Mouse (Mus musculus) MEL (cell line): ENCODE results near the gene Ift22. TPM values are rescaled to one million over a fixed set of nuclear protein-coding genes. Genes with fewer than 3 reads are reported as not detected.

Source experiments
- DNase-seq: peaks from one replicate; pipeline ENCODE4 v3.0.0; 2011; ENCODE audit warnings: low read depth, low spot score
- H3K27ac ChIP-seq: 2 replicates; pipeline ENCODE4 v1.5.1; 2012; ENCODE audit warnings: low read depth, mild to moderate bottlenecking, control low read depth, low read length, moderate library complexity; ENCODE audit not compliant: control insufficient read depth
- H3K27me3 ChIP-seq, 2 experiments: fragments of 150-350 bp in 1 of 2; sonication (generic) in 1 of 2; 2 replicates each; pipeline ENCODE4 v1.6.1; 2012; ENCODE audit warnings: low read length in 2 of 2, mild to moderate bottlenecking in 2 of 2, improper control_type of control experiment in 1 of 2, moderate library complexity in 1 of 2; ENCODE audit not compliant: insufficient read depth in 2 of 2, control insufficient read depth in 1 of 2
- H3K36me3 ChIP-seq, 2 experiments: 2 replicates each; pipeline ENCODE4 v1.6.1; 2012 to 2014; ENCODE audit warnings: low read length in 2 of 2, improper control_type of control experiment in 1 of 2, inconsistent platforms in 1 of 2, mild to moderate bottlenecking in 1 of 2; ENCODE audit not compliant: insufficient read depth in 2 of 2, control insufficient read depth in 1 of 2
- H3K4me1 ChIP-seq, 2 experiments: fragments of 150-350 bp in 1 of 2; sonication (generic) in 1 of 2; 2 replicates each; pipeline ENCODE4 v1.6.1; 2012; ENCODE audit warnings: low read length in 2 of 2, improper control_type of control experiment in 1 of 2, mild to moderate bottlenecking in 1 of 2; ENCODE audit not compliant: insufficient read depth in 2 of 2, control insufficient read depth in 1 of 2
- H3K4me3 ChIP-seq, 2 experiments: fragments of 150-350 bp in 1 of 2; sonication (generic) in 1 of 2; 2 replicates each; pipeline ENCODE4 v1.5.1; 2012; ENCODE audit warnings: low read depth in 2 of 2, low read length in 2 of 2, mild to moderate bottlenecking in 2 of 2, moderate library complexity in 2 of 2, control low read depth in 1 of 2, improper control_type of control experiment in 1 of 2; ENCODE audit not compliant: control insufficient read depth in 1 of 2, insufficient read depth in 1 of 2
- H3K79me2 ChIP-seq: 2 replicates; pipeline ENCODE4 v1.6.1; 2012; ENCODE audit warnings: mild to moderate bottlenecking, low read length, moderate library complexity; ENCODE audit not compliant: control insufficient read depth, poor library complexity, insufficient read depth
- H3K9ac ChIP-seq: 2 replicates; pipeline ENCODE4 v1.6.1; 2012; ENCODE audit warnings: low read depth, mild to moderate bottlenecking, control low read depth, low read length, moderate library complexity; ENCODE audit not compliant: control insufficient read depth, poor library complexity, severe bottlenecking
- H3K9me3 ChIP-seq: fragments of 150-350 bp; sonication (generic); replicated peaks from 2 replicates; pipeline ENCODE4 v1.6.1; 2012; ENCODE audit warnings: mild to moderate bottlenecking, low read length, improper control_type of control experiment, moderate library complexity; ENCODE audit not compliant: insufficient read depth
- BHLHE40 ChIP-seq: IDR thresholded peaks from 2 replicates; pipeline ENCODE4 v1.6.1; 2012; ENCODE audit warnings: low read depth, mild to moderate bottlenecking, inconsistent platforms, low read length, improper control_type of control experiment, borderline replicate concordance
- CHD1 ChIP-seq: IDR thresholded peaks from 2 replicates; pipeline ENCODE4 v1.6.1; 2012; ENCODE audit warnings: low read depth, mild to moderate bottlenecking, inconsistent platforms, low read length, improper control_type of control experiment
- CHD2 ChIP-seq: IDR thresholded peaks from 2 replicates; pipeline ENCODE4 v1.6.1; 2011; ENCODE audit warnings: low read length, improper control_type of control experiment
- ELF1 ChIP-seq: IDR thresholded peaks from 2 replicates; pipeline ENCODE4 v1.6.1; 2014; ENCODE audit warnings: low read depth, mild to moderate bottlenecking, inconsistent platforms, low read length, improper control_type of control experiment, moderate library complexity
- ETS1 ChIP-seq: IDR thresholded peaks from 2 replicates; pipeline ENCODE4 v1.6.1; 2012; ENCODE audit warnings: low read depth, mild to moderate bottlenecking, inconsistent platforms, low read length, improper control_type of control experiment, moderate library complexity
- GABPA ChIP-seq: IDR thresholded peaks from 2 replicates; pipeline ENCODE4 v1.6.1; 2012; ENCODE audit warnings: low read depth, mild to moderate bottlenecking, inconsistent platforms, low read length, improper control_type of control experiment, moderate library complexity
- HCFC1 ChIP-seq: IDR thresholded peaks from 2 replicates; pipeline ENCODE4 v1.6.1; 2012; ENCODE audit warnings: low read depth, mild to moderate bottlenecking, inconsistent platforms, low read length, improper control_type of control experiment, moderate library complexity
- MYB ChIP-seq: IDR thresholded peaks from 2 replicates; pipeline ENCODE4 v1.6.1; 2011; ENCODE audit warnings: mild to moderate bottlenecking, low read depth, low read length, improper control_type of control experiment
- MYC ChIP-seq: IDR thresholded peaks from 2 replicates; pipeline ENCODE4 v1.6.1; 2011; ENCODE audit warnings: low read depth, mild to moderate bottlenecking, low read length, improper control_type of control experiment, moderate library complexity
- NELFE ChIP-seq: IDR thresholded peaks from 2 replicates; pipeline ENCODE4 v1.6.1; 2011; ENCODE audit warnings: low read depth, low read length, improper control_type of control experiment
- NRF1 ChIP-seq: IDR thresholded peaks from 2 replicates; pipeline ENCODE4 v1.6.1; 2014; ENCODE audit warnings: low read depth, mild to moderate bottlenecking, inconsistent platforms, low read length, improper control_type of control experiment, moderate library complexity; ENCODE audit not compliant: poor library complexity, insufficient read depth, severe bottlenecking
- POLR2A ChIP-seq, 2 experiments: IDR thresholded peaks; 2 replicates each; pipeline ENCODE4 v1.6.1; 2011 to 2012; ENCODE audit warnings: low read length in 2 of 2, mild to moderate bottlenecking in 2 of 2, control low read depth in 1 of 2, improper control_type of control experiment in 1 of 2, low read depth in 1 of 2, moderate library complexity in 1 of 2; ENCODE audit not compliant: control insufficient read depth in 1 of 2, insufficient read depth in 1 of 2, poor library complexity in 1 of 2
- POLR2AphosphoS5 ChIP-seq: IDR thresholded peaks from 2 replicates; pipeline ENCODE4 v1.6.1; 2012; ENCODE audit warnings: low read depth, borderline replicate concordance, mild to moderate bottlenecking, inconsistent platforms, low read length, moderate library complexity, mixed read lengths
- TCF12 ChIP-seq: IDR thresholded peaks from 2 replicates; pipeline ENCODE4 v1.6.1; 2014; ENCODE audit warnings: low read depth, mild to moderate bottlenecking, inconsistent platforms, low read length, improper control_type of control experiment, moderate library complexity
- UBTF ChIP-seq: IDR thresholded peaks from 2 replicates; pipeline ENCODE4 v1.6.1; 2012; ENCODE audit warnings: low read depth, mild to moderate bottlenecking, inconsistent platforms, low read length, improper control_type of control experiment, moderate library complexity, borderline replicate concordance; ENCODE audit not compliant: insufficient read depth
- USF1 ChIP-seq: IDR thresholded peaks from 2 replicates; pipeline ENCODE4 v1.6.1; 2014; ENCODE audit warnings: low read depth, mild to moderate bottlenecking, inconsistent platforms, low read length, improper control_type of control experiment, moderate library complexity
- USF2 ChIP-seq, 2 experiments: IDR thresholded peaks; 2 replicates each; pipeline ENCODE4 v1.6.1; 2011 to 2012; ENCODE audit warnings: improper control_type of control experiment in 2 of 2, low read length in 2 of 2, borderline replicate concordance in 1 of 2, inconsistent platforms in 1 of 2, low read depth in 1 of 2, mild to moderate bottlenecking in 1 of 2; ENCODE audit not compliant: insufficient read depth in 1 of 2
- ZKSCAN1 ChIP-seq: IDR thresholded peaks from 2 replicates; pipeline ENCODE4 v1.6.1; 2012; ENCODE audit warnings: low read depth, mild to moderate bottlenecking, inconsistent platforms, low read length, improper control_type of control experiment, moderate library complexity
- ZMIZ1 ChIP-seq: IDR thresholded peaks from 2 replicates; pipeline ENCODE4 v1.6.1; 2012; ENCODE audit warnings: low read depth, mild to moderate bottlenecking, inconsistent platforms, low read length, improper control_type of control experiment, moderate library complexity
- ZNF384 ChIP-seq: IDR thresholded peaks from 2 replicates; pipeline ENCODE4 v1.6.1; 2012; ENCODE audit warnings: low read depth, mild to moderate bottlenecking, inconsistent platforms, low read length, improper control_type of control experiment
- polyA plus RNA-seq, 2 experiments: library from polyadenylated mRNA; stranded (reverse) in 1 of 2; unstranded in 1 of 2; fragments of >175 nt in 1 of 2; fragments of >200 nt in 1 of 2; gene quantifications; 2 replicates each; pipeline versions ENCODE4 v1.2.1 to v1.2.4; 2012; ENCODE audit warnings: low replicate concordance in 2 of 2, low read depth in 1 of 2; ENCODE audit not compliant: insufficient read length in 2 of 2, insufficient read depth in 1 of 2, missing spikeins in 1 of 2
- total RNA-seq: library from RNA; depleted of rRNA; stranded (reverse); fragments of 300-350 nt; gene quantifications from 2 replicates; pipeline ENCODE4 v1.2.3, GENCODE M21; 2012

The Ift22 gene
- total and polyA plus RNA-seq, 3 experiments = 15.6 to 78.1 TPM; not detected in 1

DNA sequence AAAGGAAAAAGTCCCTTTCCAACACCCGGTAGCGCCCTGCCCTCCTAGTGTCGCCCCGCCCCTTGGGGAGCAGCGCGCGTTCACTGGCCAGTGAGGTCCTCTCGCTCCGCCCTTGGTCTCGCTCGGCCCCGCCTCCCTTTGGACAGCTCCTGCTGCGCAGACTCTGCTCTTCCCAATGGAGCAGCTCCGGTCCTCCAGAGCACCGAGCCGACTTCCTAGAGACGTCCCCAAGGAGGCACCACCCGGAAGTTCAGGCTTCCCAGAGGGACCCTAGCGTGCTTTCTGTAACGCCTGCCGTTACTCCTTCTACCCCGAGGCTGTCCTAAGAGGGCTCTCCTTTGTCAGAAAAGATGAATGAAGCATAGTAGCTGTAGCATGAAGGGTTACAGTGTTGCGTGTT is 45.1 kb downstream of the Ift22 start, which contains the start of gene Fis1 (continued):
- peak; percentile 91 for TF ChIP-seq NRF1
- TF ChIP-seq POLR2A (IDR thresholded peaks at IDR 0.05; ENCODE audit: control insufficient read depth in 1 of 2, insufficient read depth in 1 of 2, low read depth in 1 of 2, low read length in 2 of 2, poor library complexity in 1 of 2) = peak; percentile 42 to 93; a peak in 3 of 4 replicates
- TF ChIP-seq ETS1 = no peak
- TF ChIP-seq BHLHE40 = no peak
- peak; percentile 87 for TF ChIP-seq NELFE
- TF ChIP-seq ZNF384 = no peak
- peak; percentile 92 for TF ChIP-seq HCFC1
- TF ChIP-seq UBTF = no peak
- no peak for TF ChIP-seq USF1
- TF ChIP-seq ELF1 = peak; percentile 98
- no peak for TF ChIP-seq ZKSCAN1
- peak; percentile 62 for TF ChIP-seq TCF12
- TF ChIP-seq ZMIZ1 = 0 out of 2 replicates have a peak, but pooled peaks have one; percentile 89
- no peak for TF ChIP-seq CHD2
- TF ChIP-seq POLR2AphosphoS5 = no peak
- TF ChIP-seq MYB = peak; percentile 54
- TF ChIP-seq MYC = peak; percentile 85
- TF ChIP-seq USF2 (IDR thresholded peaks at IDR 0.05; ENCODE audit: borderline replicate concordance in 1 of 2, insufficient read depth in 1 of 2, low read depth in 1 of 2, low read length in 2 of 2) = no peak
- TF ChIP-seq, all 39 proteins: peak for 18

DNA sequence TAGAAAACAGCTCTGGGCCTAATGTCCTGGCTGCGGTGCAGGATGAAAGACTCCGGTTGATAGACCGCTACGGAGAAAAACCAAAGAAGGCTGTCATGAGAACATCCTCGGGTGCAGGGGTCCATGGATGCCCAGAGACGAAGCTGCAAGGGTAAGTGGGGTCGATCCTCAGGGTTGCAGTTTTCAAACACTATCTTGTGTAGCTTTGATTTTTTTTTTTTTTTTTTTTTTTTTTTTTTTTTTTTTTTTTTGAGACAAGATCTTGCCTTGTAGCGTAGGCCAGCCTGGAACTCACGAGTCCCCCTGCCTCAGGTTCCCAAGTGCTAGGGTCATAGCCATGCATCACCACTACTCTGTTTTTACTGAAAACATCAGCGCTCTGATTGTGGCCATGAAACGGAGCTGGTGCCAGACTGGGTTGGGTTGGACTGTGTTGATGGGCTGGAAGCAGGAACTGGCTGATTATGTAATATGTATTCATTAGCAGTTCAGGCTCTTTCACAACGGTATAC is 45.5 kb downstream of the Ift22 start:
- peaks cover 0 to 14% of the 10 kb centered on the region in 2 experiments; a peak in 2 of 4 replicates for H3K36me3 ChIP-seq
- TF ChIP-seq USF2 (IDR thresholded peaks at IDR 0.05; ENCODE audit: borderline replicate concordance in 1 of 2, insufficient read depth in 1 of 2, low read depth in 1 of 2, low read length in 2 of 2) (no peak), ZMIZ1 (no peak), POLR2A (IDR thresholded peaks at IDR 0.05; ENCODE audit: control insufficient read depth in 1 of 2, insufficient read depth in 1 of 2, low read depth in 1 of 2, low read length in 2 of 2, poor library complexity in 1 of 2) (no peak), ZNF384 (peak; percentile 81), USF1 (no peak), CHD1 (no peak; the same call in 1 of the 2 replicates), NRF1 (no peak), GABPA (no peak)
- TF ChIP-seq, all 39 proteins: peak for 1
- Histone ChIP-seq H3K27me3 (no peaks in the 10 kb centered on the region), H3K4me1 (peaks cover 0 to 19% of the 10 kb centered on the region in 2 experiments; a peak in 2 of 4 replicates), H3K9me3 (no peaks in the 10 kb centered on the region), H3K9ac (peak overlapping the region; percentile 88), H3K79me2 (peaks cover 25% of the 10 kb centered on the region), H3K27ac (peak overlapping the region; percentile 78), H3K4me3 (peak overlapping the region; percentile 94 to 95)
- peak; percentile 56 for DNase-seq
